Mouse (Mus musculus) activated CD4-positive, CD25-positive, alpha-beta regulatory T cell (primary cell): Measurements from ENCODE around the gene Zfp239. TPM values are rescaled to one million over a fixed set of nuclear protein-coding genes. Genes with fewer than 3 reads are reported as not detected.

Experiments used
- polyA plus RNA-seq, 2 experiments: library from polyadenylated mRNA; unstranded; fragments of 100-300 nt; shearing (Covaris generic); gene quantifications; one replicate each; pipeline ENCODE4 v1.2.1; 2017

Gene Zfp239
- 1 to 10 TPM; 2.6 to 4.1 TPM for polyA plus RNA-seq

GRCm38 (mm10) chr6:117861848-117862247 is at the start of gene Zfp239:
Zfp239 (plus strand) TSS chr6:117862100.

DNA sequence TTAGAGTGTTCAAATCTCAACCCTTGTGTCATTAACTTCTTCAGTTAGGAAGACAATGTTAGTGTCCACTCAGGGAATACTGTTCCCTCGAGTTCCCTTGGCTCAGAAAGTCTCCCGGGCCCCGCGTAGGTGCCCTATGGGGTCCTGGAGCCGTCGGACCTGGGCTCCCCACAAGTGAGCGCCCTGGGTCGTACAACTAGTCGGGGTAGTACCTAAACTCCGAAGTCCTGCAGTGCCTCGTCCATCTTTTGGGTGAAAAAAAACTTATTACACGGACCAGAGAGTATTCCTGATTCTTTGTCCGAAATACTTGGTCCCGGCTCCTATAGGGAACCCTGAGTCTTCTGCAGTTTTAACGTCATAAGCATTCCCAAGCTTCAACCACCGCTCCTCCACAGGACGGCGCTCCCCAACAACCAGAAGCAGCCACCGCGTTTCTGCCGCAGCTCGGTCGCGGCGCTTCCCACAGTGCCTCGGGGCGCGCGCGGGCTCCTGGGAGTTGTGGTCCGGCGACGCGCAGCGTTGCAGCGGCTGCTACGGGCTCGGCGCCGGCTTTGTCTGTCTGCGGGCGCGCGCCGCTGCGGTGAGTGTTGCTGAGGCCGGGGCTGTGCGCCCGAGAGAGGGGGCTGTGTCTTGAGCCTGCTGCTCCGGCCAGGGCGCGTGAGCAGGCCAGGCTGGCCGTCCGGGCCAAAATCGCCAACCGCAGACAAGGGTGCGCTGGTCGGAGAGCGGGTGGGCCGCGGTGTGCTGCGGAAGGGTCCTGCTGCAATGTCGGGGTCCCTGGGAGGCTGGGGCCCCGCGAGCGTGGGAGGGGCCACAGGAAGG is 21.0 kb upstream of the Zfp239 start, which contains the start of gene Zfp637:
TSS of gene Zfp637 (plus strand) at position 495 of the 825 bp plus-strand sequence.

GRCm38 (mm10) chr6:117900126-117901080 is 38.5 kb downstream of the Zfp239 start, which contains the start of gene Hnrnpf:
Hnrnpf (plus strand) TSS chr6:117900324.

Other genes starting within 250 kb of the Zfp239 start
- gene Zfp637, start 20.9 kb upstream of the Zfp239 start, polyA plus RNA-seq, result 10 to 100 TPM; 25.1 to 31.5 TPM
- gene Hnrnpf, start 38.2 kb downstream of the Zfp239 start, polyA plus RNA-seq, result 1,000 to 10,000 TPM; 1,051 to 1,224 TPM
- 1 to 10 TPM; 1.6 to 3.9 TPM for gene Fxyd4, start 75.6 kb downstream of the Zfp239 start, polyA plus RNA-seq
- gene Rasgef1a, start 149.3 kb downstream of the Zfp239 start, polyA plus RNA-seq, result 1 to 10 TPM; 3.5 to 3.6 TPM